ENCODE assay signal across 8 mouse cellular contexts in genomic region chr9:96028818-96029217, GRCm38 (mm10).
DNase-seq lines count a peak whose midpoint lies in the region; ATAC-seq lines count a peak whose summit lies in the region.

No protein-coding gene starts in this region.

- peak; percentile 24 to 41 for DNase-seq in heart, postnatal 10 days
- no peak for DNase-seq in heart, adult 11 months
- DNase-seq in urinary bladder, postnatal 25 days (ENCODE audit: low spot score): peak; percentile 23
- DNase-seq in urinary bladder, postnatal 10 days (ENCODE audit: low spot score): no peak
- peak; percentile 55 for DNase-seq in c-Kit-positive CD71-positive TER-119-negative erythroid progenitor cells, embryonic 14.5 days (ENCODE audit: low read depth)
- DNase-seq in thymus, postnatal 0 days (ENCODE audit: low spot score): peak; percentile 52

- intact Hi-C loops in heart, postnatal 10 days (cut with DNase I): no loop called here

- ATAC-seq in inflammation-experienced regulatory T-cells, adult 6 months: peak; percentile 60
- peak; percentile 95 for ATAC-seq in megakaryocyte progenitor cell, adult 5-6 weeks (replicated peaks; ENCODE audit: poor library complexity)

Comparison
In these comparisons a context has a peak if more than half of its experiments do, and no peak if none do; other contexts are left out.
1. DNase-seq: peak in heart, postnatal 10 days (2 of 2), urinary bladder, postnatal 25 days (single experiment), c-Kit-positive CD71-positive TER-119-negative erythroid progenitor cells, embryonic 14.5 days (single experiment) and thymus, postnatal 0 days (single experiment); none in heart, adult 11 months (single experiment) and urinary bladder, postnatal 10 days (single experiment).